Mouse (Mus musculus) lung, postnatal 4 days (tissue): Measurements from ENCODE around the gene Timm29.
"Not testable (repeated sequence)": the region's sequence is repeated elsewhere in the genome, so short reads cannot be mapped to it uniquely, and the experiment has no call there.

Experiments used
- DNase-seq, 2 experiments: peaks; one replicate each; pipeline ENCODE4 v3.0.0; 2021

The Timm29 gene

DNA sequence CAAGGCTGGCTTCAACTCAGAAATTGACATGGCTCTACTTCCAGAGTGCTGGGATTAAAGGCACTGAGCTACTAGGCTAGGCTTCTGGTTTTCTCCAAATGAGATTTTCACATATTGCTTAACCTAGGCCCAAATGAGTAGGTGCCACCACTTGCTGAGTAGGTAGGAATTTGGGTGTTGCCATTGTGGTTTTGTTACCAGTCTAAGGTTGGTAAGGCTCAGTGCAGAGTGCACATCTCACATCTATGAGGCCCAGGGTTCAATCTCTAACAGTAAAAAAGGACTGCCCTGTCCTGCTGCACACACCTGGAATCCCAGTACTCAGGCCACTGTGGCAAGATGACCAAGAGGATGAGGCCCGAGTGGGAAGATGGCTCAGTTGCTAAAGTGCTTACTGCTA lies 7.1 kb upstream of the Timm29 start:
- no peak for DNase-seq

- no peak for DNase-seq
These were observed 4.7 kb upstream of the Timm29 start for GRCm38 (mm10) chr9:21587678-21588349.

GRCm38 (mm10) chr9:21588350-21588749 lies 4.2 kb upstream of the Timm29 start:
- DNase-seq, result no peak

DNA sequence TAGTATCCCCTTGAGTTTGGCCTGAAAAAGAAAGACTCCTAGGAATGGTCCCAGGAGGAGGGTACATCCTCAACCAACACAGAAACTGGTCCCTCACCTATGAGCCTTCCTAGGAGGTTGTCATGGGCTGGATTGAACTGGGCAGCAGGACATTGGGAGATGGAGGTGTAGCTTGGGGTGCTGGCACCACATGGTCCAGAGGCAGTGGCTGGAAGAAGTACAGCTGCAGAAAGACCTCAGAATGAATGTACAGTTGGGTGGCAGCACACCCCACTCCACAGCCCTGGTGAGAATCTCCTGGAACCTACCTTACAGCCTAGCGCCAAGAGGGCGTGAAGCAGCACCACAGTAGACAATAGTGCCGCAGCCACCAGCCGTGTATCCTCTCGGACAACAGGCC lies 3.0 kb upstream of the Timm29 start:
- no peak for DNase-seq

DNA sequence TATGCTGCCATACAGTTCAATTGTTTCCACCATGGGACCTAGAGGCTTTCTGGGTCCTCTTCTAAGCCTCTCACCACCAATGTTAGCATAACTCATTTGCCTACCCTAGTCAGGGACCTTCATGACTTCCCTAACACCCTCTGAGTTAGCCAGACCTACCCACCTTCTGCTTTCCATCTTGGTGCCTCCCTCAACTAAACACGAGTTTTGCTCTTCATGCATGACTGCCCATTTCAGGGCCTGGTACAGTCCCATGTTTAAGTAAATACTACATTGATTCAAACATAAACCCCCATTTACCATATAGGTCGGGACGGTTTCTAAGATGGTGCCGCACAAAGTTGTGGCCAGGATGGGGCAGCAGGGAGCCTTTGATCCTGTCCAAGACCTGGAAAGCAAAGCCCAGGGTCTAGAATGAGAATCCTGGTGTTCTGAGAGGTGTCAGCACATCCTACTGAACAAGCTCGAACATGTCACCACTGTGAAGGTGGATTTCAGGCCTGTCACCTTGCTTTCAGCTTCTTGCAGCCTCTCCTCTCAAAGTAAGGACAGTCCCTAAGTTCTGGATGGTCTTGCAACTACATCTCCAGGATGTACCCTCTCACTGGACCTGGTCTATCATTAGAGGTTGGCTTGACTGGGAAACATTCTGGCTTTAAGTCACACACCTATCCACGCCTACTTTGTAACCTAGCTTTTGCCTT lies 1.2 kb upstream of the Timm29 start:
- no peak for DNase-seq

DNA sequence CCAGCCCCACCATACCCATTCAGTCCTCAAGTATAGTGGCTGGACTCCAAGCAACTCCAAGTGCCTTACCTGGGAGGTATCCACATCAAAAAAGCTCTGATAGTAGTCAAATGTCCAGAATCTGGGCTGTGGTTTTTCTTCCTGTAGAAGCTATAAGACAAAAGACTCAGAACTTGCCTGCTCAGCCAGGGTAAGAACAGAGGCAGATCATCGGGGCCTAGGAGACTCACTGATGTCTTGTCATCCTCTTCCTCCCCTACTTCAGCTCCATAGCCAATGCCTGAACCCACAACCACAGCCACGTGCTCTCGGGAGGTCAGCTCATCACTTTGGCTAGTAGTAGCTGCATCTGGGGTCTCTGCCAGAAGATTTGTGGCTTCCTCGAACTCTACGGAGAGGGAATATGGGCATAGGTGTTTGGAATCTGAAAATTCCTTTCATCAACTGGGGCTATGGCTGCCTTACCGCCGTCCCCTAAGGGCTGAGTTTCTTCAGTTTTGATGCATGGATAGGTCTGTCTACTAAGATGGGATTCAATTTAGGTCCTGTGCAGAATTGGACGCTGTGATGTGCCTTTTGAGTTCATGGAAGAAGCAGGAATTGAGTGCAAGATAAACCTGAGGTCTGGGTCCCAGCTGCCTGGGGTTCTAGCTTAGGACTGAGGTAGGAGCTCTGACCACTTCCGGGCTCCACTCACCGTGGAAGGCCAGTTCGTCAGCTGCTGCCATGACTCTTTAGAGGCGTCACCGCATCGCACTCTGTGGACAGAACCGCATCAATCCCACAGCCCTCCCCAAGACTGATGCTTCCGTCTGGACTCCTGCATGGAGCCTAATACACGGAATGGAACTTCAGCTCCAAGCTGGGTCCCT lies 455 bp upstream of the Timm29 start:
- DNase-seq, result no peak

GRCm38 (mm10) chr9:21593122-21593721 lies 700 bp downstream of the Timm29 start:
- peak; percentile 63 to 75 for DNase-seq

DNA sequence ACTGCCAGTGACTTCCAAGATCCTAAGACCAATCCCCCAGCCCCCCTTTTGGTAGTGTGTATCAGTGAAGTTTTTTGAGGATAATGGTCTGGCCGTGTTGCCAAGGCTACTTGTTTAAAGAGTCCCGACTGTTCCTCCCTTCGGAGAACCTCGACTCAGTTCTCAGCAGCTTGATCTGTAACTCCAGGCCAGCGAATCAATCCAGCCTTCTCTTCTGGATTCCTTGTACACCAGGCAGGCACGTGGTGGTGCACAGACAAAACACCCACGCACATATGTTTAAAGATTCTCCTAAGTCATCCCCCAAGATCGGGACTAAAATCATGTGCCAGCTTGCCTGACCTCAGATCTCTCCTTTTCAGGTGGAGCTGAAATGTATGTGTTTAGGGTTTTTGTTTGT lies 1.8 kb downstream of the Timm29 start:
- not testable (repeated sequence) for DNase-seq

DNA sequence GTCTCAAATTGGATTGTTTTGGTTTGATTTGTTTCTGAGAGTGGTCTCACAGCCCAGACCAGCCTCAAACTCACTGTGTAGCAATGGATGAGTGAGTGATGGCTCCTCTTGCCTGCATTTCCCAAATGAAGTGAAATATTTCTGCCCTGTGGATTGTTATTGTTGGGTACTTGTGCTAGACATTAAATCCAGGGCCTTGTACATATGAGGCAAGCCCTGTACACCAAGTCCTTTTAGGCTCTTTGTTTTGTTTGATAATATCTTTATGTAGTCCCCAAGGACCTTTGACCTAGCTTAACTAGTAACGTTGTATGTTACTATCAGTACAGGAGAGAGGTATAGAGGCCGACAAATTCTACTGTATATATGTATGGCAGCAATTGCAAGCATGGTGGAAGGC lies 2.3 kb downstream of the Timm29 start:
- DNase-seq, result no peak

GRCm38 (mm10) chr9:21598198-21598597 lies 5.7 kb downstream of the Timm29 start:
- DNase-seq, result peak in 1 of 2 experiments; percentile 42

- no peak for DNase-seq
These were observed 7.7 kb downstream of the Timm29 start for GRCm38 (mm10) chr9:21600186-21600585.

GRCm38 (mm10) chr9:21601073-21601472 lies 8.6 kb downstream of the Timm29 start:
- DNase-seq, result no peak

- peak; percentile 56 to 78 for DNase-seq
These were observed 9.3 kb downstream of the Timm29 start for GRCm38 (mm10) chr9:21601722-21602399.

DNA sequence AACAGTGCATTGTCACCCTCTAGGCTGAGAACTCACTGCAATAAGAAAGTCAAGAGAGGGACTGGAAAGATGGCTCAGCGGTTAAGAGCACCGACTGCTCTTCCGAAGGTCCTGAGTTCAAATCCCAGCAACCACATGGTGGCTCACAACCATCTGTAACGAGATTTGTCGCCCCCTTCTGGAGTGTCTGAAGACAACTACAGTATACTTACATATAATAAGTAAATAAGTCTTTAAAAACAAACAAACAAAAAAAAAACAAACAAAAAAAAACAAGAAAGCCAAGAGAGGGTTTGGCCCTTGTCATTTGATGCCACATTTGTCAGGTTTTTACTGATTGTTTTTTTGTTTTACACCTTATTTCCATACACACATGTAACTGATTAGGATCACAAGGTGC lies 11.6 kb downstream of the Timm29 start:
- DNase-seq, result no peak

- no peak for DNase-seq
These were observed 13.3 kb downstream of the Timm29 start for GRCm38 (mm10) chr9:21605865-21606264.

GRCm38 (mm10) chr9:21606648-21607047 lies 14.1 kb downstream of the Timm29 start:
- no peak for DNase-seq

DNA sequence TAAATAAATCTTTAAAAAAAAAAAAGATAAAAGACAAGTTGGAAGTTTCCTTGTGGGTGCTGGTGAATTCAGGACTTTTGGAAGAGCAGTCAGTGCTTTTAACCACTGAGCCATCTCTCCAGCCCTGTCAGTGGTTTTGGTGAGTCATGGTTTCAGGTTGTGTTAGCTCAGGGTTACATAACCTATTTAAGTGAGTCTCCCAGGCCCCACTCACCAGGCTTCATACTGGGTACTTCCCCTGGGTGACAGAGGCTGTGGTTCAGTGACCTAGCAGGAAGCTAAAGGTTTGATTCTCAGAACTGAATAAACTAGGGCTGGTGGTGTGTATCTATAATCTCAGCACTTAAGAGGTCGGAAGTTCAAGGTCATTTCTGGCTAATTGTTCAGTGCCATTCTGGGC lies 17.3 kb downstream of the Timm29 start:
- DNase-seq, result peak; percentile 49 to 59

DNA sequence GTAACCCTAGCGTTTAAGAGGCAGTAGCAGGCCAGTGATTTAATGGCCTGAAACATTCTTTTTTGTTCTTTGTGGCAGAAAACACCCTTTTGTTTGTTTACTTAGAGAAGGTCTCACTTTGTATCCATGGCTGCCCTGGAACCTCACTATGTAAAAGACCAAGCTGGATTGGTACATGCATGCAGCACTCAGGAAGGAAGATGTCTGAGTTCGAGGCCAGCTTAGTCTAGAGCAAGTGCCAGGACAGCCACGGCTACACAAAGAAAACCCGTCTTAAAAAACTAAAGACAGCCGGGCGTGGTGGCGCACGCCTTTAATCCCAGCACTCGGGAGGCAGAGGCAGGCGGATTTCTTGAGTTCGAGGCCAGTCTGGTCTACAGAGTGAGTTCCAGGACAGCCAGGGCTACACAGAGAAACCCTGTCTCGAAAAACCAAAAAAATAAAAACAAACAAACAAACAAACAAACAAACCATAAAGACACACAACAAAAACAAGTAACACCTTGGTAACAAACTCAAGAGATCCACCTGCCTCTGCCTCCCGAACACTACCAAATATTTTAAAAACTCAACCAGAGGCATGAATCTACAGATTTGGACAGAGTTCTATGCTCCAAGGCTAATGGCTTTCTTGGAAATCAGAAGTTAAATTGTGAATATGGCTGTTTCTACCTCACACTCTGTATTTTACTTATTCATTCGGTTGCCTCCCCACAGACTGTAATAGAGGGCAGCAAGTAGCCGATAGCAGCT lies 22.5 kb downstream of the Timm29 start:
- no peak for DNase-seq

- peak; percentile 100 for DNase-seq
These were observed 23.2 kb downstream of the Timm29 start, which contains the start of gene Smarca4 for GRCm38 (mm10) chr9:21615617-21616231. TSS of gene Smarca4 (plus strand) at chr9:21616169.

DNA sequence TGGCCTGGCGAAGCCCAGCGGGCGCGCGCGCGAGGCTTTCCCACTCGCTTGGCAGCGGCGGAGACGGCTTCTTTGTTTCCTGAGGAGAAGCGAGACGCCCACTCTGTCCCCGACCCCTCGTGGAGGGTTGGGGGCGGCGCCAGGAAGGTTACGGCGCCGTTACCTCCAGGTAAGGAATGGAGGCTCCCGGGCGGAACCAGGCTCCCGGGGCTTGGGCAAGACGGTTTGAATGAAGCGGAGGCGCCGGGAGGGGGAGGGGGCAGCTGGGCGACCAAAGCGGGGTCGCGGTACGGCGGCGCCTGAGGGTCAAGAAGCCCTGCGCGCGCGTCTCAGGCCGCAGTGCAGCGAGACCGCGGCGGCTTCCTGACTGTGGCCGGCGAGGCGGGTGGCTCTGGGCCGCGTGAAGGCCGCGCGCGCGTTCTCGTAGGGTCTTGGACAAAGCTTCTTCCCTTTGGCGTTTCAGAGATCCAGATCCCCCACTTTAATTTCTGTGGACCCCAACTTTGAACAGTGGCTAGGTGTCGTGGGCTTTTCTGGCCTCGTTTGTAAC lies 23.8 kb downstream of the Timm29 start:
- peak; percentile 93 to 95 for DNase-seq

- DNase-seq, result peak in 1 of 2 experiments; percentile 30
These were observed 24.5 kb downstream of the Timm29 start for GRCm38 (mm10) chr9:21617066-21617465.
